Mouse (Mus musculus): ENCODE results near the gene Wasf2.

The Wasf2 gene

DNA sequence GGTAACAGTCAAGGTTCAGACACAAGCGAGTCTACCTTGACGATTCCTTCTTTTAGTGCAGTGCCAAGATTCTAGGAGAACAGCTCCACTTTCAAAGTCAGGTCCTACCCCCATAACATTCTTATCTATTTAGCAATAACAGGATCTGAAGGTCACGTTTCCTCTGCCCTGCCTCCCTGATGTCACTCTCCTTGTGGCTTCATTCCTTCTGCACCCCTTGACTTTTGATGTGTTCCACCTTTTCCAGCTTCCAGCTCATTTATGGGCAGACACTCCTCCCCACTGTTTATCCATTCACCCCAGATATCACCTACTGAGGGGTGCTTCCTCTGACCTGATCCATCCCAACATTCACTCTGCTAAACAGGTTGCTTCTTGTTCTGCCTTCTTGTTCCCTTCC, 3.2 kb upstream of the Wasf2 start:
- no peak for DNase-seq (ENCODE audit: low spot score)

- no peak for DNase-seq (ENCODE audit: low spot score)
Measured at GRCm38 (mm10) chr4:133127894-133128293, 2.4 kb upstream of the Wasf2 start.

DNA sequence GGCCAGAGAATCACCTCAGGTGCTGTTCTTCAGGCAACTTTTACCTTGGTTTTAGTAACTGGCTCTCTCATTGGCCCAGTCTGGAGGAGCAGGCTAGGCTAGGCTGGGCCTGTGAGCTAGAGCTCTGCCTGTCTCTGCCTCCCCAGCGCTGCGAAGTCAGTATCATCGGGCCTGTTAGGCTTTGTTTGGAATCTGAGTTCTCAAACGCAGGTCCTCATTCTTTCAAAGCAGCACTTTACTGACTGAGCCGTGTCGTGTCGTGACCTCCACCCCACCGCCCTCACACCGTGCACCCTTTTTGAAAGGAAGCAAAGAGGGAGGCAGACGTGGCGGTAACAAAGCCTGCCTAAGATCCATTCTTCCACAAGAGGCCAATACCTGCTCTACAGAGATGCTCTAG, 914 bp upstream of the Wasf2 start:
- no peak for DNase-seq (ENCODE audit: low spot score)

GRCm38 (mm10) chr4:133130890-133131741, 811 bp downstream of the Wasf2 start:
- no peak for DNase-seq (ENCODE audit: low spot score)

DNA sequence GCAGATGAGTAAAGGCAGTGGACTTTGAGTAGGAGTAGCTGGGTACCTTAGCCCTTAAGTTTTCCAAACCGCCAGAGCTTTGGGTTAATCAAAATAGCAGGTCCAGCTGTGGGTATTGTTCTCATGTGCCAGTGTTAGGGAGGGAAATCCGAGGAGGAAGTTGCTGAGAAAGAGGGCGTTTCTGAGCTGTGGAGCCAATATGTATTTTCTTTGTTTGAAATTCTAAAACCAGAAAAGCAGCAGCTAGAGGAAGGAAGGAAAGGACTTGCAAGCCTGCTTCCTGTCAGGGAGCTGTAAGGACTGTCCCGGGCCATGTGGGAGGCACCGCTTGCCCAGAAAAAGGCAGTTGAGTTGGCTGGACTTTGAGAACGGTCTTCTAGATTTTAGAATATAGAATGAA, 1.7 kb downstream of the Wasf2 start:
- peak; percentile 39 for DNase-seq (ENCODE audit: low spot score)

DNA sequence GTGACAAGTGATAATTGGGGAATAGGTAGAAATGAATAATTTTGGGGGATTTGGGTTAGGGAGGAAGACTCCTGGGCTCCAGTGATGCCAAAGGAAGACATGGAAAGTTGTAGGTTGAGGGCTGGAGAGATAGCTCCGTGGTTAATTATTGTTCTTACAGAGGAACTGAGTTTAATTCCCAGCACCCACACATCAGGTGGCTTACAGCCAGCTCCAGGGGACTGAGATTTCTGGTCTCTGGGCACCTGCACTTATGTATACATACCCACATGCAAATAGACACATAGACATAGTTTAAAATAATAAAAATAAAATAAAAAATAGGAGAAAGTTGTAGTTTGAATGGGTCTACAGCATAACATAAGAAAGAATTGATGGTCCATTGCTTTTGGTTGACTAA, 6.6 kb downstream of the Wasf2 start:
- DNase-seq (ENCODE audit: low spot score) = no peak

DNA sequence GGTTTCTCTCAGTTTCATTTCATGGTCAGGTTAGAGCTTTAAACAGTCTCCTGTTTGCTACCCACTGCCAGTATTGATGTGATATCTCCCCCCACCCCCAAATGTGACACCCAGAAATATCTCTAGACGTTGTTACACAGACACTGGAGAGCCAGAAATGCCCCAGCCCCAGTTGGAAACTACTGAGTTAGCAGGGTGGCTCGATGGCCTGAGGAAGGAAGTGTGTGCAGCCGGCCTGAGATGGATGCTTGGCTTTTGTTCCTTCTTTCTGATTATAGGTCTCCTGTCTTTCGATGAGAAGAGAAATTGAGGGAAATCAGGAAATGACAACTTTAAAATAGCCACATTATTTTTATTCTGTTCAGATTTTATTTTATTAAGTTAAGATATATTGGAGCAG, 8.7 kb downstream of the Wasf2 start:
- no peak for DNase-seq (ENCODE audit: low spot score)

DNA sequence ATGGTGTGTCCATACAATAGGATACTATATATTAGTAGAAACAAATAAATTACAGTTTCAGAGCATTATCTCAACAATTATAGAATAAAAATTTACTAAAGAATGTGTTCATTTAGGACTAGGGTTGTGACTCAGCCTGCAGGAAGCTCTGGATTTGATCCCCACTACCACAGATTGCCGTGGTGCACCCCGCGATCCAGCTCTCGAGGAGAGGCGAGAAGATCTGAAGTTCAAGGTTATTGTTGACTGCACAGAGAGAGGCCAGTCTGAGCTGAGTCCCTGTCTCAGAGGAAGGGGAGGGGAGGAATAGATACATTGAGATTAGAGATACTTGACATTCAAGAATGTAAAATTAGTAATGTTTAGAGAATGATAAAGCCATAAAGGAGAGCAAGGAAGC, 24.7 kb downstream of the Wasf2 start:
- no peak for DNase-seq (ENCODE audit: low spot score)

DNA sequence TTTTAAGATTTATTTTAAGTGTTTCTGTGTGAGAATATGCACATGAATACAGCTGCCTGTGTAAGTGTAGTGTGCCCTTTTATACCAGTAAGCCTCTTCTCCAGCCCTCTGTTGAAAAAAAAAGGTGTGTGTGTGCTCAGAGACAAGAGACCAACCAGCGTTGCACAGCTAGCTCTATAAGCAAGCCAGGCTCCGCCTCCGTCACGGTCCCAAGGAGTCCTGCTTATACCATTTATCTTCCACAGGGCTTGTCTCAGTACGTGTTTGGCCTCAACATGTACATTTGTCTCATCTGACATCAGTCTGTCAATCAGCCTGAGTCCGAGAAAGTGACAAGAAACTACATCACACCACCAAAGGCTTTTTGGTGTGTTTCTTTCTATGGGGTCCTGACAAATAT, 25.4 kb downstream of the Wasf2 start:
- DNase-seq (ENCODE audit: low spot score) = no peak

GRCm38 (mm10) chr4:133156422-133156821, 26.1 kb downstream of the Wasf2 start:
- no peak for DNase-seq (ENCODE audit: low spot score)

GRCm38 (mm10) chr4:133156831-133157230, 26.5 kb downstream of the Wasf2 start:
- no peak for DNase-seq (ENCODE audit: low spot score)

DNA sequence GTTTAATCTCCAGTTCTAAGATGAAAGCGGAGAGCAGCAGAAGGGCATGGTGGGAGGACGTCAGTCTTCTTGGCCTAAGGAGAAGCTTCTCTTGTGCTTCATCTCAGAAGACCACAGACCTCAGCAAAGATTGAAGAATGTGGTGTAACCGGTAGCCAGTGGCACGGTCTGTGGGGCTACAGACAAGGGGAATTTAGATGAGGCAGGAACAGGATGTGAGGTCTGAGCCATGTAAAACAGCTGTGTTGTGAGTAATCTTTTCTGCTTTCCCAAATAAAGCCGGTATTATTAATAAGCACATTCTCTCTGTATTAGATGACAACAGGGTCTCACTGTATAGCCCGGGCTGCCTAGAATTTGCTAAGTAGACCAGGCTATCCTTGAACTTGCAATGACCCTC, 28.8 kb downstream of the Wasf2 start:
- no peak for DNase-seq (ENCODE audit: low spot score)

- no peak for DNase-seq (ENCODE audit: low spot score)
Measured at GRCm38 (mm10) chr4:133159646-133160045, 29.3 kb downstream of the Wasf2 start.

- no peak for DNase-seq (ENCODE audit: low spot score)
Measured at GRCm38 (mm10) chr4:133160211-133160610, 29.9 kb downstream of the Wasf2 start.

- no peak for DNase-seq (ENCODE audit: low spot score)
Measured at GRCm38 (mm10) chr4:133160821-133161220, 30.5 kb downstream of the Wasf2 start.

DNA sequence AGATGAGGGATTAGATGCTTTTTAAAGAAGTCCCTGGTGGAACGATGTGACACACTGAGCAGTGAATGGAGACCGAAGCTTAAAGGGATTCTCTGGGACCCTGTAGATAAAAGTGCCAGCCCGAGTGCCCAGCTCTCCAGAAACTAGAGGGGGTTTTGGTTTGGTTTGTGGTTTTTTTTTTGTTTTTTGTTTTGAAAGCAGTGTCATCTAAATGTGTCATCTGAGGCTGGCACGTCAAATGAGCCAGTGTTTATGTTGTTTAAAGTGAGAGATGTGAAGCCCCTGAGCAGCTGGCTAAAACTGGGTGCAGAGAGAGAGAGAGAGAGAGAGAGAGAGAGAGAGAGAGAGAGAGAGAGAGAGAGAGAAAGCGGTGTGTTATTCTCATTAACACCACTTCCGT, 31.9 kb downstream of the Wasf2 start:
- no peak for DNase-seq (ENCODE audit: low spot score)

DNA sequence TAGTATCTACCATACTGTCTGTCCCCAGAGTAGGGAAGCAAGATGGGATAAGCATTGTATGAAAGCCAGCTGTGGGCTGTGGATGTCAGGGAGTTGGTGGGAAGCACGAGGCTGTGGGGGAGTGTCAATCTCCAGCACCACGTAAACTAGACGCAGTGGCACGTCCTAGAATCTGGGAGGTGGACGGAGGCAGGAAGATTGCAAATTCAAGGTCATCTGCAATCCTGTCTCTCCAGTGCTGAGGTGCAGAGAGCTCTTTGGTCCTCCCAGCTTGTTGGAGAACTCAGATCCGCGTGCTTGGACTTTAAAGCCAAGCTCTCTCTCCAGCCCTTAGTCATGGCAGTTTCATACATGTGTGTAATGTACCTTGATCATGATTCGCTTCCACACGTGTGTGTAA, 36.5 kb downstream of the Wasf2 start:
- DNase-seq (ENCODE audit: low spot score) = no peak

GRCm38 (mm10) chr4:133169237-133170055, 39.1 kb downstream of the Wasf2 start:
- peak; percentile 49 for DNase-seq (ENCODE audit: low spot score)

DNA sequence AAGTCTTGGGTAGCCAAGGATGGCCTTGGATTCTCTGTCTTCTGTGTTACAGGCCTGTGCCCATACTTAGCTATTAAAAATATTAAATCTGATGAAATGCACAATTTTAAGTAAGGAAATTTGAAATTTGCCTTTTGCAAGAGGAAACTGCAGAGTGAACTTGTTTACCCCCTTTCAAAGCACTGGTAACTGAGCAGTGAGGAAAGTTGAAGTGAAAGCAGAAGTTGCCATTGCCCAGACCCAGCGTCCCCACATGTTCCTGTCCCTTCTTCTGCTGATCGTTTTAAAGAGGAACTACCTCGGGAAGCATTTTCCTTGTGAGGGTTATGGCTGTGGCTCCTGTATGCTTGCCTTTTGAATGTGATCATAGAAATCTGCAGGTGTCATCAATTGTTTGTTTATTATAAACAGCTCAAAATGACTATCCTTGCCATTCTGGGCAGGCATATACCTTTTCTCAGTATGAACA, 39.8 kb downstream of the Wasf2 start:
- DNase-seq (ENCODE audit: low spot score) = no peak

DNA sequence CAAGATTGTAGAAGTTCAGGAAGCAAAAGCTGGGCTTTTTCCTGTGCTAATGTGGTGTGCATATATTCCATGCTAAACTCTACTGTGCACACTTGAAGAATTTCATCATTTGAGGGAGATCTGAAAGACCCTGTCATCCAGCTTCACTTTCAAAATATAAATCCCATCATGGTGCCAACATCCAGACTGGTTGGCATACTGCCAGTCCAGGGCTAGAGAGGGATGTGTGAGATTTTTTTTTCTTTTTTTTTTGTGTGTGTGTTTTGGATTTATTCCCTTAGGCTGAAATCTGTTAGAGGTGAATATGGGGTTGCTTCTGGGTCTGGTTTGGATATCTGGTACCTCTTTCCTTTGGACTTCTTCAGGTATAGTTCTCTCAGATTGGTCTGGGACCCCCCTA, 40.3 kb downstream of the Wasf2 start:
- no peak for DNase-seq (ENCODE audit: low spot score)

DNA sequence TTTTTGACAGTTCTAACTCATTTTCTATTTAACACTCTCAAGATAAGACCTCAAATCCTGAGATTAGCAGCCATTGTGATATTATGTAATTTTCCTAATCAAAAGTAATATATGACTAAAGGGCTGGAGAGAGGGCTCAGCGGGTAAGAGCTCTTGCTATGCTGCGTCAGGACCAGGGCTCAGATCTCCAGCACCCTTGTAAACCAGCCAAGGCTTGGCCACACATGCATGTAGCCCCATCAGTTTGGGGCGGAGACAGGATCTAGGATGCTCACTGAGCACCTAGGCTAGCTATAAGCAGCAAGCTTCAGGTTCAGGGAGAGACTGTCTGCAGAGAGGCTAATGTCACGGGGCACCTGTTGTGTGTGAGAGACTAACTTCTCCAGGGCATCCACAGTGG, 42.1 kb downstream of the Wasf2 start:
- no peak for DNase-seq (ENCODE audit: low spot score)

- no peak for DNase-seq (ENCODE audit: low spot score)
Measured at GRCm38 (mm10) chr4:133174361-133174760, 44.1 kb downstream of the Wasf2 start.

- DNase-seq (ENCODE audit: low spot score) = no peak
Measured at GRCm38 (mm10) chr4:133175274-133175673, 45.0 kb downstream of the Wasf2 start.
